Mouse (Mus musculus) erythroid progenitor cell, adult 5-6 weeks (primary cell): ENCODE data around the gene Irs1. TPM values are rescaled to one million over a fixed set of nuclear protein-coding genes. Genes with fewer than 3 reads are reported as not detected.

Source experiments
- ATAC-seq: replicated peaks from 2 replicates; pipeline ENCODE4 v1.8.0; 2016; ENCODE audit warnings: moderate number of reproducible peaks, mild to moderate bottlenecking, moderate TSS enrichment, inconsistent platforms; ENCODE audit not compliant: poor library complexity, low FRiP score, severe bottlenecking
- total RNA-seq, 2 experiments: library from RNA; stranded (forward) in 1 of 2; stranded (reverse) in 1 of 2; fragments of 150-400 nt in 1 of 2; fragments of 186-747, 209-891 nt in 1 of 2; gene quantifications; 2 replicates each; pipeline versions ENCODE4 v1.2.3 to v1.2.4; 2015 to 2017; ENCODE audit warnings: low replicate concordance in 2 of 2

Gene Irs1
- total RNA-seq, 2 experiments from 2014 or later: 0.84 TPM; not detected in 1

GRCm38 (mm10) chr1:82261053-82261618 is 30.1 kb downstream of the Irs1 start:
- no peak for ATAC-seq

GRCm38 (mm10) chr1:82260055-82260454 is 31.2 kb downstream of the Irs1 start:
- no peak for ATAC-seq

DNA sequence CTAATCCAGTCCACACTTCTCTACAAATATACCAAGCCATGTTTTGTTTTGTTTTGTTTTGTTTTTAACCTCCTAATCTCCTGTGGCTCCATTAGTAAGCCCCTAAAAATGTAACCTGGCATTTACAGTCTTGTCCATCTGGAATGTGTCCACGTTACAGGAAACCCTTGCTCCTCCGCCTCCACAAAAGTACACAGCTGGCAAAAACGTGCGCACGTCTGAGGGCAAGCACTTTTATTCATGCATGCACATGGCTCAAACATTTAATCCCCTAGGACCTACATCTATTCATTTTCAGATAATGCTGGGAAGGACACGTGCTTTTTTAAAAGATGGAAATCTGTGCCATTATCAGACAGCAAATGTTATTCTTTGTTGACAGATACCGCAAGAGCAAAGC is 32.9 kb downstream of the Irs1 start:
- no peak for ATAC-seq

- no peak for ATAC-seq
These were observed 33.8 kb downstream of the Irs1 start for GRCm38 (mm10) chr1:82257457-82257856.

DNA sequence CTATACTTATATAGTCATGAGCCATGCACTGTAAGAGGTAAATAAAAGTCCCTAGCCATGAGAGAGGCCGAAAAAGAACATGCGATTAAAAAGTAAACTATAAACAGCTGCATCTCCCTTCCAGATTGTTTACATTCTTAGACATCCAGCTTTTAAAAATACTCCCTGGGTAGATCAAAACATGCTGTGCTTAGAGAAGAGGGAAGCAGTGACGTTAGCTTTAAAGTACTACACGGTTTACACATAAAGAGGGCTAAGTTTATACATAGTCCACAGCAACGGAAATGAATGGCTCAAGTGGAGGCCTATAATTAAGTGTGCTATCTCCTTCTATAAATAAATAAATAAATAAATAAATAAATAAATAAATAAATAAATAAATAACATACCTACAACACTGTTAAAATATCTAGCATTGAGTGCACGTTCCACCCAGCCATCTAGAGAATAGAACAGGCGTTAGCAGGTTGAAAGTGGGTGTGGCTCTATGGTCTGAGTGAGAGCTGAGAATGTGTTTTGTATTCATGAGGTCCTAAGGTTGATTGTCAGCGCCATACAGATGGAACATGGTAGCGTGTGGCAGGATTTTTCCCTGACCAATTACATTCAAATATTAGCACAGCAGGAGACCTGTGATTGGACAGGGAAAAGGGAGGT is 37.3 kb downstream of the Irs1 start:
- ATAC-seq: no peak

DNA sequence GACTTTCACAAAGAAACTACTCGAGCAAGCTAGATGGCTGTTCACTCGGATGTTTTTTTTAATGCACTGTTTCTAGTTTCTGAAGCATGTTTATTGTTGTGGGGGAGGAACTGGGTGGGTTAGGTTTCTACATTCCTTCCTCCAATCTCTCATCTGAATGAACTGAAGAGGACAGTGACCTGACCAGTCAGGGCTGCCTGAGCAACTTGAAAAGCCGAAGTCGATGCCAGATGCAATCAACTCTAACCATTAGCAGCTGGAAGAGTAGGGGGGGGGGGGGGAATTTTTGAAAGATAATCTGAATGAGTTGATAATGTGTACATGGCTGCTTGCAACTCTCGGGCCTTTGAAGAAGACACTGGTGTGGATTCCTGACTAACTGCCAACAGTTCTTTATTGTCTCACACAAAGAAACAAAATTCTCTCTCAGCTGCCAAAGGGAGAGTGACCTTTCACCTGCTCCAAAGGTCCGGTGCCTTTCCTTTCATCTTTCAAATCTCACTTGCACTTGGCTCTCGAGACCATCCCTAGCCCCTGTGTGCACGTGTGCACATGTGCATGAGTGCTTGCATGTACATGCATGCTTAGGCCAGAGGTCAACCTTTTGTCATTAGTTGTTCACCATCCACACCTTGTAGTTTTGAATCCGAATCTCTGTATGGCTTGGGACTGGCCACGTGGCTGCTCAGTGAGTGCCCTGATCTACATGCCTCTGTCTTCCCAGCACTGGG is 43.8 kb downstream of the Irs1 start:
- no peak for ATAC-seq

DNA sequence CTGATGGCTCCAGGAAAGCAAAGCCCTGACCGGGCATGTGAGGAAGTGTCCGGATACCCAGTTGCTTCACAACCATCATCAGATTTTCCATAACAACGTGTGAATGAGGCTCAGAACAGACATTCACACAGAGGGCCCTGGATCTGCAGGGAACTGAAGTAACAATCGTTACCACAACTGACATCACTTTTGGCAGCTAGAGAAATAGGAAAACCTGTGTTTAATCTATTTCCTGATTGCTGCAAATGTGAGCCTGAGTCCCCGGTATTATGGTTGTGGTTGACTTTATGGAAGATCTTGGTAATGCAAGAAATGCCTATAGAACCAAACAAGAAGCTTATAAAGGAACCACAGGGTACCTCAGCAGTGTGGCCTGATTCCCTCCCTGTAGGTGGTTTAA is 46.2 kb downstream of the Irs1 start:
- ATAC-seq: no peak

DNA sequence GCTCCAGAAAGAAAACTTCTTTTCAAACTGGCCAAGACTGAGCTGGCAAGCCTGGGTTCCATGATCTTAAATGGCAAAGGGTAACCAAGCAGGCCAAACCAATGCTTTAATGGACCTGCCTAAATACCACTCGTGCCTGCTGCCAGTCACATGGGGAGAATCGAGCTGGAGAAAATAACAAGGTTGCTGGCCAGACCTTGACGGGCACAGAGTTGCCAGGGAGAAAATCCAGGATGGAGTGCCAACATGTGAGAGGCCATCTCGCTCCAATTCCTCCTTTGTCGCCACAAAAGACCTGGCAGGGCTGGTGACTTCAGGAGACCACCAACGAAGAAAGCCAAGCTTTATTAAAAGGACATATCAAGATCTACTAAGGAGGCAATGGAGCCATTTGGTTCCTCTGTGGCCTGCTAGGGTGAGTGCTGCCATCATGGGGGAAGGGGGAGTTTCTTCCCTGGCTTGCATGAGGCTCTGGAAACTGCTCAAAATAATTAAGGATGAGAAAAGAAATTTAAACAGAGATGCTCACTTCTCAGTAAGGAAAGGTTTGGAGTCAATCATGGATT is 47.9 kb downstream of the Irs1 start:
- no peak for ATAC-seq

- no peak for ATAC-seq
These were observed 51.6 kb downstream of the Irs1 start for GRCm38 (mm10) chr1:82239409-82240201.

DNA sequence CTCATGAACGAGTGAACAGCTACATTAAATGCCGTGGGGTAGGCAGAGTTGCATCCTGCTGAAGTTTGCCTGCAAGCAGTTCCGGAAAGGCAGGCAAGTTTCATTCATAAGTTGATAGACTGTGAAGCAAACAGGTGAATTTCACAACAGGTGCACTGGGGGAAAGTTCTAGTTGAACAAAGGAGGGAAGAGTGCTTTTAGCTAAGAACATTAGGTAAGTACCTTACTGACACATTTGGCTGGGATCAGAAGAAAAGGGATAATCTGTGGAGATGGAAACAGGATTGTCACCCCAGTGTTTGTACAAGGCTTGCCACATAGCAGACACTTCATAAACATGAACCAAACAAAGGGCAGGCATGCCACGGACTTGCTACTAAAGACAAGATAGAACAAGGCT is 53.0 kb downstream of the Irs1 start:
- ATAC-seq: no peak

- no peak for ATAC-seq
These were observed 55.6 kb downstream of the Irs1 start for GRCm38 (mm10) chr1:82235455-82236104.

DNA sequence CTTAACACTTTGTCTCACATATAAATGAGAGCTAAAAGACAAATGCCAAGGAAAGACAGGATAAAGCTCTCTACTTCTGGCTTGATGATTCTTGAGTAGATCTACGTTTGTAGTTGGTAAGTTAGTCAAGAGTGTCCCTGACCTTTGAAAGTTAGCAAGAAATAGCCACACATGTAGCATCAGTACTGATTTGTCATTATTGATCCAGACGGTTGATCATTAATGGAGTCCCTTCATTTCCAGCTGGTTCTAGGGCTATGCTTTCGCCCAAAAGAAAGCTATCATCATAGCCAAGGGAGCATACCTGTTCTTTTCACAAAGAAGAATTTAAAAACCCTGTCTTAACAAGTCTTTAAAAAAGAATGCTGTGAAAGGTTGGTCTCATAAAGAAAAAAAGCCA is 56.6 kb downstream of the Irs1 start:
- ATAC-seq: no peak

GRCm38 (mm10) chr1:82232812-82233211 is 58.4 kb downstream of the Irs1 start, which contains the start of gene Gm9747:
Gm9747 (plus strand) TSS chr1:82233112.
- ATAC-seq: no peak

DNA sequence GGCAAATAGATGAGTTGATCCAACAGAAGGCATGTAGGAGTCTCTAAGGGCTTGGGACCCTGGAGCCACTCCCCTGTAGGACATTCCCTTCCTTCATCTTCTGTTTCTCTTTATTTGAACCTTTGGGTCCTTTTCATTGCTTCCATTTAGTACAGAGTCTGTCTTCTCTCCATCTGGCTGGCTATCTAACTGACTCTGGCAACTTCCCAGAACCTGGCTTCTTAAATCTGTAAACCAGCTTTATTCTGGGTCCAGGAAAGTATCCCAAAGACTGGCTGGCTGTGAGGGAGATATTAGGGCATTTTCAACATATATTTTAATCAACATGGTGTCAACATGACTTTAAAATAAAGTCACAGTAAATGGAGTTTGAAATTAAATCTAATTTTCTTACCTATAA is 62.4 kb downstream of the Irs1 start:
- no peak for ATAC-seq

DNA sequence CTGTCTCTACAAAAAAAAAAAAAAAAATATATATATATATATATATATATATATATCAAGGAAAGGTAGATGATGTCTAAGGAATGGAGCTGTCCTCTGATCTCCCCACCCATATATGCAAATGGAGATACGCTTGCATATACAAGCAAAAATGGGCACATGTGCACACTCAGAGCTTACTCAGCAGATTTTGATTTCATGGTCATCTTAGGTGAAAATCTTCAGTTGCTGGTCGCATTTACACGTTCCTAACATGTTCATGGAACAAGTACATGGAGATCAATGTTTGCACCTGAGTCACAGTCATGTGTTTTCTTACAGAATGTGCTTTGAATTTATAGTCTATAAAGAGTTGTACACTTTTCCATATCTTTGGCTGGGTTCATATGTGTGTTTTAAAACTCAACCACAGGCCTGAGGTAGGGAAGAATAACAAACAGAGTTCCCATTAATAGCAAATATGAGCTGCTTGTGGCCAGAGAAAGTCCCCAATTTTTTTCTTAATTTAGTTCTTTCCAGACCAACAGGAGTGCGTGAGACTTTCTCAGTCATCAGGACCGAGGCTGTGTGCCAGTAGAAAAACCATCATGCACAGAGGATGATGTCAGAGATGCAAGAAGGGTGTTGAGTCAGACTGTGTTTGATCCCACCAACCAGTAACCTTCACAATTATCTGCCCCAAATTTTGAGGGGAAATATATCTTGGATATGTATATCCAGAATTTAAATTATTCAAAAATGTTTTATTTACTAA is 68.0 kb downstream of the Irs1 start:
- ATAC-seq: no peak

GRCm38 (mm10) chr1:82221462-82221861 is 69.8 kb downstream of the Irs1 start:
- ATAC-seq: no peak

- ATAC-seq: no peak
These were observed 70.4 kb downstream of the Irs1 start for GRCm38 (mm10) chr1:82220673-82221396.

- ATAC-seq: no peak
These were observed 83.7 kb downstream of the Irs1 start for GRCm38 (mm10) chr1:82207511-82207910.
